ENCODE assay signal across 8 mouse cellular contexts in the genomic region with DNA sequence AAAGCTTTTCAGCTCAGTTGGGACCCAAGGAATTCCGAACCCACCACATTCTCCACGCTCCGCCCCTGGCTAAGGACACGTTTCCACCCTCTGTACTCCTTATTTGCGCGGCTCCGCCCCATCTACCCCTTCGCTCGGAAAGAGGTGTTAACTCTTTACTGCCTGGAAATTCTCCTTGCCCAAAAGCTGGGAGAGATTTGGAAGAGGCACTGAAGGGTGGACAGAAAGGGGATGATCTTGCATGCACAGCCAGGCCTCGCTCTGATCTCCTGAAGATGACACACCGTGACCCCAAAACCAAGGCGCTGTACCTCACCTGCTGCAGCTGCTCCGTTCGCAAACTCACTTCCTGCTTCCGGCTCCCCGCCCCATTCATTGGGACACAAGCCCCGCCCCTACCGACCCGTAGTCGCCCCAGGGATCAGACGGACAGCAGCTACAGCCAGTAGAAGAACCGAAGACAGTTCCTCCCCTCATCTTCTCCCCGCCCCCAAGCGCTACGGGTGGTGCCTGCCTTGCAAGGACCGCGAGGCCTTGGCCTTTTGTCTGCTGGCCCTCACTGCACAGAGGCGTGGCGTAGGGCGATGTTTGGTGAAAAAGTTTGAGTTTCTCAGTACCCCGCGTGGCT. TPM values are rescaled to one million over a fixed set of nuclear protein-coding genes. Genes with fewer than 3 reads are reported as not detected.
DNase-seq lines count a peak whose midpoint lies in the region; ATAC-seq lines count a peak whose summit lies in the region.

A gene (minus strand): TSS at position 384 of the 628 bp plus-strand sequence.

- H3K9ac ChIP-seq in lung, embryonic 16.5 days (ENCODE audit: low read length), result peak within 1 kb of the TSS; percentile 70

- H3K4me3 ChIP-seq in lung, embryonic 16.5 days (ENCODE audit: low read length), result peak within 1 kb of the TSS; percentile 78

- H3K4me2 ChIP-seq in lung, embryonic 16.5 days (ENCODE audit: low read depth, low read length), result peak within 1 kb of the TSS; percentile 64

- peaks cover 14% of the 10 kb centered on the region for H3K4me1 ChIP-seq in lung, embryonic 16.5 days (replicated peaks; ENCODE audit: control insufficient read depth, insufficient read depth, low read length)

- H3K27ac ChIP-seq in lung, embryonic 16.5 days (ENCODE audit: low read length), result peak within 1 kb of the TSS; percentile 56

- peaks cover 9% of the 10 kb centered on the region for H3K36me3 ChIP-seq in lung, embryonic 16.5 days (ENCODE audit: control insufficient read depth, insufficient read depth, low read length)

- no peaks in the 10 kb centered on the region for H3K9me3 ChIP-seq in lung, embryonic 16.5 days (ENCODE audit: control insufficient read depth, low read length)

- WGBS in lung, embryonic 16.5 days, result under 1% methylated on average over 32 of the region's 32 CpGs

- no peaks in the 10 kb centered on the region for H3K27me3 ChIP-seq in lung, embryonic 16.5 days (ENCODE audit: control insufficient read depth, insufficient read depth, low read depth, low read length)

- ATAC-seq in hematopoietic stem cell, adult 5-6 weeks (replicated peaks in 1 of 2; ENCODE audit: insufficient read depth in 1 of 2, low FRiP score in 2 of 2, low TSS enrichment in 1 of 2, low read depth in 1 of 2, poor library complexity in 2 of 2, severe bottlenecking in 2 of 2), result peak; percentile 99 to 100
- peak; percentile 100 for ATAC-seq in lung, embryonic 16.5 days (ENCODE audit: low read depth)

- DNase-seq in MEL-GATA-1-ER (ENCODE audit: extremely low read depth, low read depth), result peak; percentile 89
- peak; percentile 96 for DNase-seq in cerebellum, adult 8-10 months
- DNase-seq in forelimb bud, embryonic 11.5 days (ENCODE audit: low read depth, low spot score), result peak; percentile 97
- peak; percentile 97 for DNase-seq in layer of hippocampus, adult 9-10 months (ENCODE audit: low spot score)
- peak; percentile 96 for DNase-seq in ovary, postnatal 10 days (ENCODE audit: low spot score)
- DNase-seq in thymus, postnatal 10 days (ENCODE audit: low spot score in 2 of 2), result peak; percentile 99

RNA-seq across cellular contexts. Expression of the gene that starts here (rescaled TPM):
- total RNA-seq in hematopoietic stem cell, adult 5-6 weeks (2017), result 37.6 and 41.1 TPM in 2 replicates
- 94.6 and 95.1 TPM in 2 replicates for polyA plus RNA-seq in lung, embryonic 16.5 days (2015; fragmentation: Nextera tagmentation; extraction: Ambion mirVana)

Comparison
In these comparisons a context has a peak if more than half of its experiments do, and no peak if none do; other contexts are left out.
1. Peak in every context shown above with its lines: DNase-seq, ATAC-seq, H3K4me3 ChIP-seq and H3K27ac ChIP-seq.